In the genomic region with DNA sequence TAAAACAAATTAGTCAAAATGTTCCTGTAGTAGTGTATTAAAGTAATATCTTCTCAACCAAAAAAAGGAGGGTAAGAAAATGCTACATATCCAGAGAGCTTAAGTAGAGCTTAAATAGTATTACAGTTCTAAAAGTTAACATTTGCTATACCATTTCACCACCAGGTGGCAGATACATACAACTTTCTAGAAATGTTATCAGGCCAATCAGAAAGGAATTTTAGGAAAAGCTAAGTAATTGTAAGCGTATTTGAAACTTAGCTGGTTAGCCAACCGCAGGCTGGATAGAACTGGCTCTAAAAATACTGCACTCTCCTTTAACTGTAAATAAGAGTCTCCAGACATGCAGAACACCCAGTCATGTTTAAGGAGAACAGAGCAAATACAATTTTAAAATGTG, we compare ENCODE assay signal across 9 mouse cellular contexts. TPM values are rescaled to one million over a fixed set of nuclear protein-coding genes. Genes with fewer than 3 reads are reported as not detected.
DNase-seq lines count a peak whose midpoint lies in the region; ATAC-seq and TF ChIP-seq lines count a peak whose summit lies in the region.
"Had no signal": no experiment of that assay in that cellular context is flagged by ENCODE, and none has a peak within 500 bp of the region (broad histone marks: within the 10 kb centered on the region; RNA-seq: fewer than 3 reads in every experiment).

No protein-coding gene starts in this region.

- no peaks in the 10 kb centered on the region for H3K4me1 ChIP-seq in kidney, postnatal 0 days (replicated peaks; ENCODE audit: insufficient read depth, low read length)
- peaks cover 3% of the 10 kb centered on the region for H3K4me1 ChIP-seq in kidney, embryonic 15.5 days
- H3K4me1 ChIP-seq in ES-E14 (ENCODE audit: control insufficient read depth in 2 of 2, insufficient read depth in 2 of 2, low read length in 2 of 2, poor library complexity in 1 of 2): peaks cover 0 to 8% of the 10 kb centered on the region in 2 experiments; a peak in 1 of 4 replicates
- no peaks in the 10 kb centered on the region for H3K4me1 ChIP-seq in midbrain, embryonic 15.5 days
- H3K4me1 ChIP-seq: liver, embryonic 15.5 days had no signal

- no peak overlapping the region for H3K27ac ChIP-seq in kidney, postnatal 0 days
- no peak overlapping the region for H3K27ac ChIP-seq in kidney, embryonic 15.5 days
- no peak overlapping the region for H3K27ac ChIP-seq in ES-E14 (ENCODE audit: insufficient read depth, low read depth, low read length, poor library complexity, severe bottlenecking)
- H3K27ac ChIP-seq in midbrain, embryonic 15.5 days: no peak overlapping the region
- H3K27ac ChIP-seq: liver, embryonic 15.5 days had no signal

- H3K4me2 ChIP-seq in kidney, postnatal 0 days (ENCODE audit: low read length): no peak overlapping the region
- H3K4me2 ChIP-seq in kidney, embryonic 15.5 days: no peak overlapping the region
- H3K4me2 ChIP-seq in midbrain, embryonic 15.5 days: no peak overlapping the region
- H3K4me2 ChIP-seq: liver, embryonic 15.5 days had no signal

- in situ Hi-C loops in ES-E14 (cut with MboI; ENCODE audit: low sequenced_read_pairs in 2 of 2, unreplicated experiment in 2 of 2): no loop called here

- H3K9ac ChIP-seq in kidney, postnatal 0 days (ENCODE audit: low read depth, low read length): no peak overlapping the region
- no peak overlapping the region for H3K9ac ChIP-seq in kidney, embryonic 15.5 days
- no peak overlapping the region for H3K9ac ChIP-seq in ES-E14 (ENCODE audit: insufficient read depth, low read depth, low read length, poor library complexity, severe bottlenecking)
- H3K9ac ChIP-seq in midbrain, embryonic 15.5 days: no peak overlapping the region
- H3K9ac ChIP-seq: liver, embryonic 15.5 days had no signal

- no peaks in the 10 kb centered on the region for H3K9me3 ChIP-seq in kidney, postnatal 0 days (replicated peaks; ENCODE audit: low read length)
- H3K9me3 ChIP-seq in kidney, embryonic 15.5 days (replicated peaks): no peaks in the 10 kb centered on the region
- no peaks in the 10 kb centered on the region for H3K9me3 ChIP-seq in ES-E14 (ENCODE audit: control insufficient read depth, insufficient read depth, low read depth, low read length)
- no peaks in the 10 kb centered on the region for H3K9me3 ChIP-seq in midbrain, embryonic 15.5 days
- H3K9me3 ChIP-seq: liver, embryonic 15.5 days had no signal

- TF ChIP-seq CTCF in kidney, postnatal 0 days (IDR thresholded peaks at IDR 0.05; ENCODE audit: low read depth): peak; percentile 88

- peak; percentile 40 for DNase-seq in CD4-positive, CD25-positive, alpha-beta regulatory T cell, adult 2 months (ENCODE audit: low read depth, low spot score)
- peak; percentile 95 for DNase-seq in kidney, postnatal 0 days (ENCODE audit: low spot score)
- DNase-seq in ES-E14 (ENCODE audit: low read depth, low spot score): peak; percentile 35
- DNase-seq in forelimb bud, embryonic 11.5 days (ENCODE audit: low read depth, low spot score): peak; percentile 75
- DNase-seq in ovary, adult 18-20 months (ENCODE audit: low spot score): no peak

- 3% methylated on average over 2 of the region's 2 CpGs for WGBS in kidney, postnatal 0 days
- 7% methylated on average over 2 of the region's 2 CpGs for WGBS in kidney, embryonic 15.5 days
- 17% methylated on average over 2 of the region's 2 CpGs for WGBS in midbrain, embryonic 15.5 days

- H3K4me3 ChIP-seq in kidney, postnatal 0 days (replicated peaks; ENCODE audit: low read depth, low read length): no peak overlapping the region
- H3K4me3 ChIP-seq in kidney, embryonic 15.5 days (replicated peaks): no peak overlapping the region
- H3K4me3 ChIP-seq in ES-E14 (ENCODE audit: insufficient read depth in 1 of 2, low read depth in 1 of 2, low read length in 2 of 2, poor library complexity in 1 of 2, severe bottlenecking in 1 of 2): no peak overlapping the region
- no peak overlapping the region for H3K4me3 ChIP-seq in midbrain, embryonic 15.5 days
- H3K4me3 ChIP-seq: liver, embryonic 15.5 days had no signal

- H3K27me3 ChIP-seq in kidney, postnatal 0 days (ENCODE audit: insufficient read depth, low read length): no peaks in the 10 kb centered on the region
- no peaks in the 10 kb centered on the region for H3K27me3 ChIP-seq in kidney, embryonic 15.5 days
- no peaks in the 10 kb centered on the region for H3K27me3 ChIP-seq in midbrain, embryonic 15.5 days (replicated peaks)
- H3K27me3 ChIP-seq: liver, embryonic 15.5 days had no signal

- H3K36me3 ChIP-seq in kidney, postnatal 0 days (ENCODE audit: insufficient read depth, low read length): no peaks in the 10 kb centered on the region
- H3K36me3 ChIP-seq in kidney, embryonic 15.5 days: no peaks in the 10 kb centered on the region
- no peaks in the 10 kb centered on the region for H3K36me3 ChIP-seq in ES-E14 (ENCODE audit: control insufficient read depth, insufficient read depth, low read length, poor library complexity, severe bottlenecking)
- no peaks in the 10 kb centered on the region for H3K36me3 ChIP-seq in midbrain, embryonic 15.5 days (replicated peaks)
- H3K36me3 ChIP-seq: liver, embryonic 15.5 days had no signal

- ATAC-seq in CD4-positive, CD25-positive, alpha-beta regulatory T cell, adult 4 months: no peak
- ATAC-seq in kidney, postnatal 0 days (replicated peaks; ENCODE audit: low FRiP score, low read depth): no peak
- no peak for ATAC-seq in kidney, embryonic 15.5 days (replicated peaks; ENCODE audit: low FRiP score)
- ATAC-seq in midbrain, embryonic 15.5 days (replicated peaks): no peak

TF ChIP-seq in ES-E14, 5 proteins besides CTCF, POLR2A, EP300 and RAD21:
- TF ChIP-seq MAFK (IDR thresholded peaks at IDR 0.05; ENCODE audit: insufficient read depth, low read depth, low read length) (no peak), CHD2 (IDR thresholded peaks at IDR 0.05; ENCODE audit: low read depth, low read length) (no peak), ZC3H11A (IDR thresholded peaks at IDR 0.05; ENCODE audit: borderline replicate concordance, low read depth, low read length) (peak; percentile 40; the same call in 1 of the 2 replicates)
TF ChIP-seq in ES-E14: peak in this region for 1.

RNA-seq across cellular contexts. Expression of a gene that starts 22.9 kb away (rescaled TPM):
- polyA plus RNA-seq in CD4-positive, CD25-positive, alpha-beta regulatory T cell, adult 4 months (2017; shearing (Covaris generic)): under 1 TPM; 0.24 to 0.32 TPM
- 22.4 and 25.3 TPM in 2 replicates for polyA plus RNA-seq in kidney, postnatal 0 days (2015; fragmentation: Nextera tagmentation; extraction: Ambion mirVana)
- 32.3 and 33.7 TPM in 2 replicates for polyA plus RNA-seq in kidney, embryonic 15.5 days (2015; fragmentation: Nextera tagmentation; extraction: Ambion mirVana)
- 35.7 and 43.7 TPM in 2 replicates for total RNA-seq in ES-E14 (2012; rRNA removed)
- 49.2 and 53.9 TPM in 2 replicates for polyA plus RNA-seq in midbrain, embryonic 15.5 days (2015; fragmentation: Nextera tagmentation; extraction: Ambion mirVana)

Comparison
In these comparisons a context has a peak if more than half of its experiments do, and no peak if none do; other contexts are left out.
1. RNA of a gene that starts 22.9 kb away (polyA plus RNA-seq): 49.2 to 53.9 TPM in midbrain, embryonic 15.5 days, 32.3 to 33.7 TPM in kidney, embryonic 15.5 days and 22.4 to 25.3 TPM in kidney, postnatal 0 days; 0.24 to 0.32 TPM in CD4-positive, CD25-positive, alpha-beta regulatory T cell, adult 4 months; every median in the first group is over 10 times any median in the second.